Mouse (Mus musculus): ENCODE data around the gene Tcte1. TPM values are rescaled to one million over a fixed set of nuclear protein-coding genes. Genes with fewer than 3 reads are reported as not detected.

Gene Tcte1
- total RNA-seq, 2 experiments from 2014 or later: 1.1 to 1.3 TPM

DNA sequence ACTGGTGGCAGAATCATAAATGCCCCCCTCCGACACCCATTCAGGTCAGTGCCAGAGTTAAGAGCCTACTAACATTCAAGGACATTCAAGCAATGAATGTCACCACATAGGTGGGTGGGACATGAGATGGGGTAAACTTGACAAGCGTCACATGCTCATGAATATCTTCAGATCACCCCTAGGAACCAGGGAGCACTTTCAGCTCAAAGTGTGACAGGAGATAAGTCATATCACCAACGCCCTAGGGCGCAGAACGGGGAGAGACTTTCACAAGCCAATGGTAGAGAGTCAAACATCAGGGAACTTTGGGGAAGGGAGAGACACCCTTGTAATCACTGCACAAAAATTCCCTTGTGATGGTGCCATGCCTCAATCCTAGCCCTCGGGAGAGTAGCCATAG lies 59.0 kb downstream of the Tcte1 start:
- no peak for DNase-seq (ENCODE audit: extremely low spot score in 1 of 2, low spot score in 2 of 2)
- intact Hi-C loops (cut with DNase I): loop anchor here (5.0 kb wide), 1 partner anchor 140 kb away; no protein-coding TSS in a partner anchor
- TF ChIP-seq CTCF (IDR thresholded peaks at IDR 0.05): no peak

DNA sequence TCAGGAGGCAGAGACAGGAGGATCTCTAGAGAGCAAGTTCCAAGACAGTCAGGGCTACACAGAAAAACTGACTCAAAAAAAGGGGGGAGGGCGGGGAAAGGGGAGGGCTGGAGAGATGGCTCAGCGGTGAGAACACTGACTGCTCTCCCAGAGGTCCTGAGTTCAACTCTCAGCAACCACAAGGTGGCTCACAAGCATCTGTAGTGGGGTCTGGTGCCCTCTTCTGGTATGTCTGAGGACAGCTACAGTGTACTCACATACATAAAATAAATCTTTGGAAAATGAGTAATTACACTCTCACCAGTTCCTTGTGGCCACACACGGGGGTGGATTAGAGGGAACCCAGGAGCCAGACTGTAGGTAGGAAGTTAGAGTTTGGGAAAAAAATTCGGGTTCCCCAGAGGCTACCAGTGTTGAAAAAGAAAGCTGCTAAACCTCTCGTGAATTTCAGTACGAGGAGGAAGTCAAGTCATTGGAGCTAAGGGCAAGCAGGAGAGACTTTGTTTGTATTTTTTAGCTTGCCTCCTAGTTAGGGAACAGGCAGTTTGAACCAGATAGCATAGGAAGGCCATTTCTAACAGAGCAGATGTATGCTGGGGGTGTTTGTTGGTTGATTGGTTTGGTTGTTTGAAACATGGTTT lies 59.6 kb downstream of the Tcte1 start:
- TF ChIP-seq CTCF (IDR thresholded peaks at IDR 0.05): peak; percentile 62
- intact Hi-C loops (cut with DNase I): loop anchor here (5.0 kb wide), 1 partner anchor 139 kb away; no protein-coding TSS in a partner anchor
- H3K4me3 ChIP-seq: no peak overlapping the region

More for the DNA sequence above, 59.0 kb downstream of the Tcte1 start:
- no peak overlapping the region for H3K27ac ChIP-seq
- no peak overlapping the region for H3K4me3 ChIP-seq

DNA sequence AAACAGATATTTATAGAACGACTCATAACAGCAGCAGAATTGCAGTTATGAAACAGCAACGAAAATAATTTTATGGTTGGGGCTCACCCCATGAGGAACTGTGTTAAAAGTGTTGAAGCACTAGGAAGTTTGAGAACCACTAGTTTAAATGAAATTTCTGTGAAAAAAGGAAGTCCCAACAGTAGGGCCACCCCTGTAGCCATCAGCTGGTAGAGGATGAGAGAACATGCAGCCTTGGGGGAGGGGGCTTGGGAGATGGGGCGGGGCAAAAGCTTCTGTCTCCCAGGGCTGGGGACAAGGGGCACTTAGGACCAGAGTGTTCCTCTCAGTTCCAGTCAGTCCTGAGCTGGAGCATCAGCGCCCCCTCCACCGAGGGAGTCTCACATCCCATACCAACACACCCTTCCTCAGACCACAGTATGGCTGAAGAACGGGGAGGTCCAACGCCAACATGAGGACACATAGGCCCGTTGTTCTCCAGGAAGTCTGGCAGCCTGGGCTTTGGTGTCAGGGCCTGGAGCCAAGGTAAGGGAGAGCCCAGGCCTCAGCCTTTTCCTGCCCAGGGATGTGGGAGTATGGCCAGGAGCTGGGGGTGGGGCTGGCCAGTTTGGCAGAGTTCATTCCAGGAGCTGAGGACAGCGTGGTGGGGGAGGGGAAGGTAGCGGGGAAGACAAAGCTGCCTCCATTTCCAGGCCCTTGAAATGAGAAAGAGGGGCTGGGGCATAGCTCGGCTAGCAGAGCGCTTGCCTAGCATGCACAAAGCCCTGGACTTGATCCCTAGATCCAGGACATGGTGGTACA lies 61.1 kb downstream of the Tcte1 start:
- H3K4me3 ChIP-seq: no peak overlapping the region
- H3K27ac ChIP-seq: peak overlapping the region; percentile 83
- no peak for TF ChIP-seq CTCF (IDR thresholded peaks at IDR 0.05)
- DNase-seq (ENCODE audit: extremely low spot score in 1 of 2, low spot score in 2 of 2): peak; percentile 57 to 67
- intact Hi-C loops (cut with DNase I): loop anchor here (2.0 to 5.0 kb wide), 3 partner anchors 43 to 138 kb away; no protein-coding TSS in a partner anchor

More for the DNA sequence above, 59.6 kb downstream of the Tcte1 start:
- no peak overlapping the region for H3K27ac ChIP-seq
- DNase-seq (ENCODE audit: extremely low spot score in 1 of 2, low spot score in 2 of 2): no peak

DNA sequence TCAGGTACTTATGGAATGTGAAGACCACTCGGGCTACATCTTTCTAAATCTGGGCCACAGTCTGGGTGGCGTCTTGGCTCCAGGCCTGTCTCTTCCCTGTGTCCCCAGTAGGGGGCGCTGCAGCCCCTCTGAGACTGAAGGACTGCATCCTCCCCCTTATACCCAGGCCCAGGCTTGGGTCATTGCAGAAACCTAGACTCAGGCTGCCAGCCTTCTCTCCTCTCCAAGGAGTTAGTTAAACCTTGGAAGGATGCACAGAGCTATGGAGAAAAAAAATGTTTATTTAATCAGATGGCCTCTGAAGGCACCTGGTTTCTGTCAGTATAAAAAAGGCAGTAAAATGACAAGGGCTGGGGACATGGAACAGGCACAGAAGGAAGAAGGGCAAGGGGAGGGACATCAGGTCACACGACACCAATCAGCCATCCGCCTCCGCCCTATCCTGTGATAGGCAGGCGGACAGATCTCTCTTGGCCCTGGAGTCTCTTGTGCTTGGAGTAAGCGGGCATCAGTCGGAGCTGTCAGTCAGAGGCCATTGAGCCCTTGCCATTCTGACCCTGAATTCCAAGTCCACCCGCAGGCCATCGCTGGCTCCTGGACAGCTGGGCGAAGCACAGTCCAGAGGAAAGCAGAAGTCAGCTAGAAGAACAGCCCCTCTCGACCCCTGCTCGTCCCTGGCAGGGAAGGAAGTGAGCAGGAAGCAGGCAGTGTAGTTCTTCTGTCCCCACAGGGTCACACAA lies 61.9 kb downstream of the Tcte1 start:
- peak; percentile 67 to 69 for DNase-seq (ENCODE audit: extremely low spot score in 1 of 2, low spot score in 2 of 2)
- Histone ChIP-seq H3K4me3 (no peak overlapping the region), H3K27ac (peak overlapping the region; percentile 83)
- peak; percentile 96 for TF ChIP-seq CTCF (IDR thresholded peaks at IDR 0.05)
- intact Hi-C loops (cut with DNase I): loop anchor here (2.0 to 5.0 kb wide), 3 partner anchors 42 to 137 kb away; no protein-coding TSS in a partner anchor

DNA sequence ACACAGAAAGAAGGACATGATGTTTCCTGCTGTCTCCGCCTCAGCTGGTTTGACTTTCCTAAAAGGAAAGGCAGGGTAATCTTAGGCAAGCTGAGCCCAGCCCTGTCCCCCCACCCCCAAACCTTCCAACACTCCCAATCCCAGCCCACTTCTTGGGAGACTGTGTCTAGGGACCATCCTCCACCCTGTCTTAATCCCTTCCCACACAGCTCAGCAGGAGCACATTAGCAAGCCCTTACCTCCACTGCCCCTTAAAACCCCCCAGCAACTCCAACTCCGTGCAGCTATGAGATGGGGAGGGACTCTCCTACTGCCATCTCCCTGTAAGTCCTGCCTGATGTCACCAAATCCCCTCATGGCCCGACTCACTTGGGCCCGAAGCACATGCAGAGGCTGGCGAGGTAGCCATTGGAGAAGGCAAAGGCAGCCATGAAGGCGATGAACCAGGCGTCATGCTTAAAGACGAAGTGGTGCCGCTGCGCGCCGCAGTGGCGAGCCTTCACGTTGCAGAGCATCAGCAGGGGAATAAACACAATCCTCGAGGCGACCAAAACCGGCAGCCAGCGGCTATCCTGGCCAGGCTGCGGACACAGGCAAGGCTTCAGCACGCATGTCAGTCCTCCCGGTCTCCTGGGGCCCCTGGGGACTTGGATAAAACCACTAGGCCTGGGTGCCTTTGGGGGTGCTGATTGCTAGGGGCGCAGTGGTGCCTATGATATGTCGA lies 62.7 kb downstream of the Tcte1 start:
- no peak for DNase-seq (ENCODE audit: extremely low spot score in 1 of 2, low spot score in 2 of 2)
- H3K27ac ChIP-seq: peak overlapping the region; percentile 83
- TF ChIP-seq CTCF (IDR thresholded peaks at IDR 0.05): no peak
- no peak overlapping the region for H3K4me3 ChIP-seq
- intact Hi-C loops (cut with DNase I): loop anchor here (2.0 kb wide), 2 partner anchors 41 to 57 kb away; no protein-coding TSS in a partner anchor

DNA sequence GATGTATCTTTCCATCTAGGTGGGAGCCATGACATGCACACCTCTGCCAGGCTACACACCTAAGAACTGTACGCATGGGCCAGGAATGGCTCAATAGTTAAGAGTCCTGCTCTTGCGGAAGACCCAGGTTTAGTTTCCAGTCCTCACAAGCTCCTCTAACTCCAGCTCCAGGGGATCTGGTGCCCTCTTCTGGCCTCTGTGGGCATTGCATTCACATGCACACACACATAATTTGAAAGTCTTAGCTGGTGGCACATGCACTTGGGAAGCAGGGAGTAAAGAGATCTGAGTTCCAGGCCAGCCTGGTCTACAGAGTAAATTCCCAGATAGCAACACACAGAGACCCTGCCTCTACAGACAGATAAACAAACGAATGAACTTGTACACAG lies 63.2 kb downstream of the Tcte1 start:
- Histone ChIP-seq H3K27ac (no peak overlapping the region), H3K4me3 (no peak overlapping the region)
- intact Hi-C loops (cut with DNase I): no loop called here
- TF ChIP-seq CTCF (IDR thresholded peaks at IDR 0.05): peak; percentile 41
- no peak for DNase-seq (ENCODE audit: extremely low spot score in 1 of 2, low spot score in 2 of 2)

DNA sequence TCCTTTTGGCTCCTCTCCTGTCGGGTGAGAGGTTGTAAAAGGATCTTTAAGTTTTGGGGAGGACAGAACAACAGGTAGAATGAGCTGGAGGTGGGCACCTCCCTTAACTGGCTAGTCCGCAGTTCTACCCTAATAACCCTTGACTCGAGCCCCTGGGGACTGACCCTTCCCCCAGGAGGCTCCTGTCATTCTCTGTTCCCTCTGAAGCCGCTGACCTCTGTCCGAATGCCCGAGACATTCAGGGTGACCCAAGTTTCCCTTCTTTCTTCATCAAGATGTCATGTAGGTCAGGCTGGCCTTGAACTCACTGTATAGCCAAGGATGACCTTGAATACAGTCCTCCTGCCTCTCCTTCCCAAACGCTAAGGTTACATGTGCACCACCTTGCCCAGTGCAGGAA lies 65.1 kb downstream of the Tcte1 start:
- Histone ChIP-seq H3K4me3 (no peak overlapping the region), H3K27ac (no peak overlapping the region)
- TF ChIP-seq CTCF (IDR thresholded peaks at IDR 0.05): no peak
- intact Hi-C loops (cut with DNase I): no loop called here
- no peak for DNase-seq (ENCODE audit: extremely low spot score in 1 of 2, low spot score in 2 of 2)

DNA sequence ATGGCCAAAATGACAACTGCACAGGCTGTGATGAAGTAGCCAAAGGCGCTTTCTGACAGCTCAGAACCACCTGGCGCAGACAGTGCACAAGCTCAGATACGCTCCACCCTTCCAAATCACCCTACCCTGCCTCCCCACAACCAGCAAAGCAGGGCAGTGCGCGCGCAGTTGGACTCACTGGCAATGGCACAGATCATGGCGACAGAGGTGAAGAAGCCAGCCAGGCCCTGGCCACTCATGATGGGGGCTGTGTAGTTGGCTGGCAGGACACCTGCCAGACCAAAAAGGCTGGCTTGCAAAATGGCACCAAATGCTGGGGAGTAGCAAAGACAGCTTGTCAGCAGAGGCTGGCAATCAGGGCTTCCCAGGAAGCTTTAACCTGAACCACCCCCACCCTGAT lies 66.0 kb downstream of the Tcte1 start:
- TF ChIP-seq CTCF (IDR thresholded peaks at IDR 0.05): no peak
- no peak overlapping the region for H3K27ac ChIP-seq
- no peak overlapping the region for H3K4me3 ChIP-seq
- no peak for DNase-seq (ENCODE audit: extremely low spot score in 1 of 2, low spot score in 2 of 2)
- intact Hi-C loops (cut with DNase I): no loop called here

DNA sequence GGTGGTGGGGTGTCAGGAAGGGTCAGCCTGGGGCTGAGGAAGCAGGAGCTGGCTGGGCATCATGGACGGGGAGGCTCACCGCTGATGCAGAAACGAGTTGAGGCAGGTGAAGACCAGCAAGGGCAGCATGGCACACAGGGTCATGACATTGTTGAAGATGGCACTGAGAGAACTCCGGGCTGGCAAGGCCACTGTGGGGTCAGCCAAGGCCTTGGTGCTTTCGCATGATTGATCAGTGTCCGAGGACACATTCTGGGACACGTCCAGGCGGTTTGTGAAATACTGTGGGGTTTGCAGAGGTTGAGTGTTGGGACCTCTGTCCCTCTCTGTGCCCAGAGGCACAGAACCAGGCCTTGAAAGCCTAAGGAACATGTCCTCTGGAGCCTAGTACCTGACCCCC lies 66.6 kb downstream of the Tcte1 start:
- intact Hi-C loops (cut with DNase I): no loop called here
- no peak overlapping the region for H3K4me3 ChIP-seq
- no peak for DNase-seq (ENCODE audit: extremely low spot score in 1 of 2, low spot score in 2 of 2)
- H3K27ac ChIP-seq: no peak overlapping the region
- no peak for TF ChIP-seq CTCF (IDR thresholded peaks at IDR 0.05)

DNA sequence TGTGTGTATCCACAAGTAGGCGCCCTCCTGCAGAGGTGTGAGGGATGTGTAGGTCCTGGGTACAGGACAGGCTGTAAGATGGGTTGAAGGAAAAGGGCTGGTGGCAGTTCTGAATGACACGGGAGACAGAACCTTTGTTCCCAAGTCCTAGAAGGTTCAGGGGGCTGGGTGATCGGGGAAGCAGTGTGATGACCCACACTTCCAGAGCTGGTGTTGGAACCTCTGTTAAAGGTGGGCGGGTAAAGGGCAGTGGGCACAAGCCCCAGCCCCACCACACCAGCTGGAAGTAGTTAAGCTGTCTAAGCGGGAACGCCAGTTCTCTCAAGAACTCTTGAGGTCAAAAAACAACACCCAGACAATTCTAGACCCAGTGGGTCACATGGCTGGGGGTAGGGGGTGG lies 67.2 kb downstream of the Tcte1 start:
- intact Hi-C loops (cut with DNase I): no loop called here
- no peak overlapping the region for H3K4me3 ChIP-seq
- H3K27ac ChIP-seq: no peak overlapping the region
- no peak for TF ChIP-seq CTCF (IDR thresholded peaks at IDR 0.05)
- no peak for DNase-seq (ENCODE audit: extremely low spot score in 1 of 2, low spot score in 2 of 2)

Data from left cerebral cortex, adult 2 months (tissue).